Mouse (Mus musculus): ENCODE measurements at regions not wholly inside any gene's neighbourhood (a gene's known extent, or its start where the extent isn't known, plus 50 kb on each side); places are given as distances from the start of the nearest gene placed in this dataset.
A peak's percentile ranks its signal among the peaks of the same experiment; 100 is the strongest.

DNA sequence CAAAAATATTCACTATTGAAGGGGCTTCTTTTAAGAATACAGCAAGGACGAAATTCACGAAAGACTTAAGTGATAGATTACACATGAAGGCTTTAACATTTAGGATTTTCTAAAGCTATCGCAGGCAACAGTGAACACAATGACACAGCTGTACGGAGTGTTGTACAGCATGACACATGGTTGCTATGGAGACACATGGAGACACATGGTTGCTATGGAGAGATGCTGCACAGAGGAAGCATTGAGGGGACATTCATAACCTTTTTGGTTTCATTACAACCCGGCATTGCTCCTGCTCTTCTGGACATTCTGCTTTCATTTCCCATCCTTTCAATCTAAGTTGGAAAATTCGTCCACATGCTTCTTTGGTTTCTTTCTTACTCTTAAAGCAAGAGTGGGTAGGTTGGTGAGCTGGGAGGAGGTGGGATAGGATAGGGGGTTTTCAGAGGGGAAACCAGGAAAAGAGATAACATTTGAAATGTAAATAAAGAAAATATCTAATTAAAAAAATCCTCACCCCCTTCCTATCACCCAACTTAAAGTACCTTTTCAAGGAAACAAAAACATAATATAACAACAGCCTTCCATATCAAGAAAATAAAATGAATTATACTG is 307.2 kb downstream of the Crisp4 start:
- H3K4me2 ChIP-seq (replicated peaks; ENCODE audit: low read depth, low read length), result no peak overlapping the region
- no peaks in the 10 kb centered on the region for H3K9me3 ChIP-seq (ENCODE audit: control insufficient read depth, low read length)
- no peaks in the 10 kb centered on the region for H3K36me3 ChIP-seq (ENCODE audit: control insufficient read depth, insufficient read depth, low read length)
- H3K9ac ChIP-seq (ENCODE audit: low read depth, low read length), result no peak overlapping the region
- DNase-seq (ENCODE audit: low spot score) (peak; percentile 63), ATAC-seq (ENCODE audit: low FRiP score) (peak; percentile 97)
- WGBS, result 37% methylated on average over 6 of the region's 6 CpGs
- no peaks in the 10 kb centered on the region for H3K27me3 ChIP-seq (ENCODE audit: control insufficient read depth, insufficient read depth, low read length)
- no peak overlapping the region for H3K4me3 ChIP-seq (ENCODE audit: low read depth, low read length)
- H3K27ac ChIP-seq (ENCODE audit: low read depth, low read length), result no peak overlapping the region
- H3K4me1 ChIP-seq (replicated peaks; ENCODE audit: control insufficient read depth, insufficient read depth, low read length), result no peaks in the 10 kb centered on the region

DNA sequence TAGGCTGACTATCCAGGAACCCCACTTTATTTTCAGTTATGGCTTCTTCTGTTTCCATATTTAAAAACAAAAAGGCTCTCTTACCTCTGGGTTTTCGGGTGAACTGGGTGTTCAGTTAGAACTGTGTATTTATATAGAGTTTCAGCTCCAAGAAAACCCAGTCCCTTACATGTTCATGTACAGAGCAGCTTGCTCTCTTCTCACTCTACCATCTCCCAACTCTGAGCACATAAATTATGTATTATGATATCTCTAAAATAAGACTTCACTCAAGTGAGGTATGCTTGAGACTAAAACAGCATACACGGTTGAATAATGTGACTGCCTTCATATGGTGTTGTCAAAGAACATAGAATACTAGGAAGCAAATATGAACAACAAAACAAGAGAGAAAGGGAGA is 319.8 kb downstream of the Crisp4 start:
- no peak for ATAC-seq (ENCODE audit: low FRiP score)
- H3K27me3 ChIP-seq (ENCODE audit: control insufficient read depth, insufficient read depth, low read length), result no peaks in the 10 kb centered on the region
- 88% methylated on average over 2 of the region's 2 CpGs for WGBS
- H3K36me3 ChIP-seq (ENCODE audit: control insufficient read depth, insufficient read depth, low read length), result no peaks in the 10 kb centered on the region
- no peak overlapping the region for H3K27ac ChIP-seq (ENCODE audit: low read depth, low read length)
- no peaks in the 10 kb centered on the region for H3K9me3 ChIP-seq (ENCODE audit: control insufficient read depth, low read length)
- DNase-seq (ENCODE audit: low spot score), result no peak
- no peaks in the 10 kb centered on the region for H3K4me1 ChIP-seq (replicated peaks; ENCODE audit: control insufficient read depth, insufficient read depth, low read length)
- H3K4me2 ChIP-seq (replicated peaks; ENCODE audit: low read depth, low read length), result no peak overlapping the region
- no peak overlapping the region for H3K9ac ChIP-seq (ENCODE audit: low read depth, low read length)
- no peak overlapping the region for H3K4me3 ChIP-seq (ENCODE audit: low read depth, low read length)

Data from hindbrain, embryonic 11.5 days (tissue).